Mouse (Mus musculus) Patski (cell line): ENCODE measurements around the gene Slc35b2. TPM values are rescaled to one million over a fixed set of nuclear protein-coding genes. Genes with fewer than 3 reads are reported as not detected.

Experiments
- ATAC-seq: fragments of 100-300 bp; one replicate; pipeline ENCODE4 v1.8.0; 2021
- CTCF ChIA-PET: fragments of 350-600 bp; sonication (Branson Sonifier 250); formaldehyde crosslinking; loops from one replicate; lab custom pipeline; 2022; ENCODE audit warnings: inconsistent platforms; lab: Charles Lee
- POLR2A ChIA-PET: fragments of 350-600 bp; sonication (Branson Sonifier 250); formaldehyde crosslinking; loops from one replicate; lab custom pipeline; 2022; ENCODE audit warnings: antibody characterized with exemption, inconsistent platforms; lab: Charles Lee
- DNase-seq: peaks from one replicate; pipeline ENCODE4 v3.0.0-alpha.2; 2011; ENCODE audit warnings: low read depth, low spot score
- H3K27me3 ChIP-seq: fragments of 371-371 bp; one replicate; pipeline ENCODE4 v1.5.1; 2021
- CTCF ChIP-seq: fragments of 100-300 bp; IDR thresholded peaks from one replicate; pipeline ENCODE4 v1.5.1; 2021
- in situ Hi-C: fragments of 300-500 bp; cut with MboI; formaldehyde crosslinking; loops from 3 replicates; pipeline ENCODE4 v1.11.1; 2018; ENCODE audit warnings: low pct_unique_long_range_greater_than_20kb, mixed read lengths
- polyA plus RNA-seq: library from polyadenylated mRNA; unstranded; gene quantifications from one replicate; pipeline ENCODE4 v1.2.3, GENCODE M21; 2021

Slc35b2 gene
- polyA plus RNA-seq, 1 experiment from 2014 or later: 98.0 TPM

DNA sequence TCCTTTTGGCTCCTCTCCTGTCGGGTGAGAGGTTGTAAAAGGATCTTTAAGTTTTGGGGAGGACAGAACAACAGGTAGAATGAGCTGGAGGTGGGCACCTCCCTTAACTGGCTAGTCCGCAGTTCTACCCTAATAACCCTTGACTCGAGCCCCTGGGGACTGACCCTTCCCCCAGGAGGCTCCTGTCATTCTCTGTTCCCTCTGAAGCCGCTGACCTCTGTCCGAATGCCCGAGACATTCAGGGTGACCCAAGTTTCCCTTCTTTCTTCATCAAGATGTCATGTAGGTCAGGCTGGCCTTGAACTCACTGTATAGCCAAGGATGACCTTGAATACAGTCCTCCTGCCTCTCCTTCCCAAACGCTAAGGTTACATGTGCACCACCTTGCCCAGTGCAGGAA lies 24.7 kb downstream of the Slc35b2 start:
- H3K27me3 ChIP-seq: no peaks in the 10 kb centered on the region
- ATAC-seq: no peak
- TF ChIP-seq CTCF: no peak
- no peak for DNase-seq
- in situ Hi-C loops: loop anchor here (5.0 kb wide), 2 partner anchors 39 to 134 kb away; no protein-coding TSS in a partner anchor
- ChIA-PET POLR2A (no interaction called here), CTCF (interaction anchor here (1.0 kb wide), 1 partner anchor 23 kb away, joined by 4 read pairs; no protein-coding TSS in a partner anchor)

DNA sequence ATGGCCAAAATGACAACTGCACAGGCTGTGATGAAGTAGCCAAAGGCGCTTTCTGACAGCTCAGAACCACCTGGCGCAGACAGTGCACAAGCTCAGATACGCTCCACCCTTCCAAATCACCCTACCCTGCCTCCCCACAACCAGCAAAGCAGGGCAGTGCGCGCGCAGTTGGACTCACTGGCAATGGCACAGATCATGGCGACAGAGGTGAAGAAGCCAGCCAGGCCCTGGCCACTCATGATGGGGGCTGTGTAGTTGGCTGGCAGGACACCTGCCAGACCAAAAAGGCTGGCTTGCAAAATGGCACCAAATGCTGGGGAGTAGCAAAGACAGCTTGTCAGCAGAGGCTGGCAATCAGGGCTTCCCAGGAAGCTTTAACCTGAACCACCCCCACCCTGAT lies 25.6 kb downstream of the Slc35b2 start:
- in situ Hi-C loops: loop anchor here (5.0 kb wide), 2 partner anchors 38 to 133 kb away; no protein-coding TSS in a partner anchor
- ChIA-PET POLR2A (no interaction called here), CTCF (interaction anchor here (1.0 kb wide), 1 partner anchor 22 kb away, joined by 4 read pairs; no protein-coding TSS in a partner anchor)
- no peaks in the 10 kb centered on the region for H3K27me3 ChIP-seq
- ATAC-seq (no peak), DNase-seq (no peak)
- TF ChIP-seq CTCF: no peak

DNA sequence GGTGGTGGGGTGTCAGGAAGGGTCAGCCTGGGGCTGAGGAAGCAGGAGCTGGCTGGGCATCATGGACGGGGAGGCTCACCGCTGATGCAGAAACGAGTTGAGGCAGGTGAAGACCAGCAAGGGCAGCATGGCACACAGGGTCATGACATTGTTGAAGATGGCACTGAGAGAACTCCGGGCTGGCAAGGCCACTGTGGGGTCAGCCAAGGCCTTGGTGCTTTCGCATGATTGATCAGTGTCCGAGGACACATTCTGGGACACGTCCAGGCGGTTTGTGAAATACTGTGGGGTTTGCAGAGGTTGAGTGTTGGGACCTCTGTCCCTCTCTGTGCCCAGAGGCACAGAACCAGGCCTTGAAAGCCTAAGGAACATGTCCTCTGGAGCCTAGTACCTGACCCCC lies 26.2 kb downstream of the Slc35b2 start:
- no peak for TF ChIP-seq CTCF
- DNase-seq (no peak), ATAC-seq (no peak)
- in situ Hi-C loops: loop anchor here (5.0 kb wide), 2 partner anchors 37 to 132 kb away; no protein-coding TSS in a partner anchor
- ChIA-PET POLR2A (no interaction called here), CTCF (no interaction called here)
- H3K27me3 ChIP-seq: no peaks in the 10 kb centered on the region

DNA sequence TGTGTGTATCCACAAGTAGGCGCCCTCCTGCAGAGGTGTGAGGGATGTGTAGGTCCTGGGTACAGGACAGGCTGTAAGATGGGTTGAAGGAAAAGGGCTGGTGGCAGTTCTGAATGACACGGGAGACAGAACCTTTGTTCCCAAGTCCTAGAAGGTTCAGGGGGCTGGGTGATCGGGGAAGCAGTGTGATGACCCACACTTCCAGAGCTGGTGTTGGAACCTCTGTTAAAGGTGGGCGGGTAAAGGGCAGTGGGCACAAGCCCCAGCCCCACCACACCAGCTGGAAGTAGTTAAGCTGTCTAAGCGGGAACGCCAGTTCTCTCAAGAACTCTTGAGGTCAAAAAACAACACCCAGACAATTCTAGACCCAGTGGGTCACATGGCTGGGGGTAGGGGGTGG lies 26.7 kb downstream of the Slc35b2 start:
- in situ Hi-C loops: no loop called here
- ChIA-PET CTCF (interaction anchor here (0.7 to 1.4 kb wide), 3 partner anchors 9 to 65 kb away, joined by 3 to 4 read pairs (median 3); no protein-coding TSS in a partner anchor), POLR2A (no interaction called here)
- DNase-seq (no peak), ATAC-seq (no peak)
- no peak for TF ChIP-seq CTCF
- H3K27me3 ChIP-seq: no peaks in the 10 kb centered on the region

DNA sequence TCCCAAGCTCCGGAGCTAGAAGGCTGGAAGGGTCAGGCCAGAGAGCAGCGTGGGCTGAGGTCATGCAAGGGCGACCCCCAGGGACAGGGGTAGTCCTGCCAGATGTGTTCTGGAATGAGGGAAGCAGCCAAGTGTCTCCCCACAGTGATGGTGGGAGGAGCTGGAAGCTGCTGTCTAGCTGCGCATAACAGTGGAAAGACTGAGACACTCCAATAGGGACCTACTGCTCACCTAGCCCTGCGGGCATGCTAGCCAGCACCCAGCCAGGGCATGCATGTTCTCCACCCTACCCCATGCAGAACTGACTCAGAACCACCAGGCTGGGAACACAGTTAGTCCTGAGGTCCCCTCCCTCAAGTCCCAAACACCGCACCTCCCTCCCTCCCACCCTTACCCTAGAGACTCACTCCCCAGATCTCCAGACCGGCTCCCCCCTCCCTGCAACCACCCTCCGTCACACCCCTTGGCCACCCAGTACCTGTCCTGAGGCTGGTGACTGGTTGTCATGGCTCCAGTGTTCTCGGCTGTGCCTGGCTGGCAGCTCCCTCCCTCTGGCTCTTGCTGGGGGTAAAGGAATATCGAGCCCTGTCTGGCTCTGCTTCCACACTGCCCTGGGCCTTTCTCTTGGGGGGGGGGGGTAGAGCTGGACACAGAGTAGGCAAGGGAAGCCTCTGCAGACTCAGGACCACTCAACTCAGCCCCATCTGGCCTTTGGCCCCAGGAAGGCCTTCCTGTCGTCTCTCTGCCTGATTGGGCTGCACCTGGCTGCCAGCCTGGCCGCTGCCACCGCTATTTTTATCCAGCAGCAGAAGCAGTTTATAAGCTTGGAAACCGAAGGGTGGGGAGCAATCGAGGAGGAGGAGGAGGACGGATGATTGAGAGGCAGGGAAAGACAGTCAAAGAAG lies 28.3 kb downstream of the Slc35b2 start:
- ChIA-PET CTCF (interaction anchor here (0.8 to 1.4 kb wide), 3 partner anchors 18 to 63 kb away, joined by 3 to 4 read pairs (median 3); no protein-coding TSS in a partner anchor), POLR2A (interaction anchor here (0.5 kb wide), 1 partner anchor 17 kb away, joined by 4 read pairs; no protein-coding TSS in a partner anchor)
- no peak for TF ChIP-seq CTCF
- H3K27me3 ChIP-seq: no peaks in the 10 kb centered on the region
- ATAC-seq (no peak), DNase-seq (no peak)
- in situ Hi-C loops: no loop called here

DNA sequence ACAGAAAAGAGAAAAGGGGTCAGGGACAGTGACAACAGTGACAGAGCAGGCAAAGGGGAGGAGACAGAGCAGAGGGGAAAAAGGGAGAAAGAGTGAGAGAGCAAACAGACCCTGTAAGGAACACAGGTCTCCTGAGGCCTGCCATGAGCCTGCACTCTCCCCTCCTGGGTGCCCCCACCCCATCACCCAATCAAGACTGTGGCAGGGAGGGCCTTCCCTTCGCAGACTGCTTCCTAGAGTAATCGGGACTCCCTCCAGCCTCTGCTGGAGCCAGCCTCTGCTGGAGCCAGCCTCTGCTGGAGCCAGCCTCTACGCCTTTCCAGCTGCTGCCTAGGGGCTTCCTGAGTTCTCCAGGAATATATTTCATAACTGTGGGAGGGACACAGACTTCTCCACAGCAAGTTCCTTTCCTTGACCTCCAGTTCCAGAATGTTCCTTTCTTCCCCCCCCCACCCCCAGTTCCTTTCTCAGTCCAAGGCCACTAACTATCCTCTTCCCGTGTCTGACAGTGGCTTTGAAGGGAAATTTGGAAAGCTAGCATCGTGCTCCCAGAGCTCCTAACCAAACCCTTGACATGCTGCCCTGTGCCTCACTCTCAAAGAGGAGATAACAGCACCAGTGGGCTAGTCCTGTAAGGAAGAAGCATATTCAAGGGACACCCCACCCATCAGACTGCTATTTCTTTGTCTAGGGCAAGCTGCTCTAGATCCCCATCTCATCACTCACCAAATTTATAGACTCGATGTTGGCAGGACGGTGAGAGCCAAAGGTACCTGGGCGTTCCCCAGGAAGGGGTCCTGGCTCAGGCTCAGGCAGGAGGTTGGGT lies 29.1 kb downstream of the Slc35b2 start:
- POLR2A ChIA-PET: interaction anchor here (0.7 to 1.3 kb wide), 2 partner anchors 8 to 33 kb away, joined by 3 to 4 read pairs; no protein-coding TSS in a partner anchor
- no peak for ATAC-seq
- CTCF ChIA-PET: interaction anchor here (0.6 to 2.9 kb wide), 4 partner anchors 8 to 34 kb away, joined by 3 to 14 read pairs (median 3); no protein-coding TSS in a partner anchor
- TF ChIP-seq CTCF: no peak
- no peaks in the 10 kb centered on the region for H3K27me3 ChIP-seq
- DNase-seq: no peak
- in situ Hi-C loops: no loop called here

DNA sequence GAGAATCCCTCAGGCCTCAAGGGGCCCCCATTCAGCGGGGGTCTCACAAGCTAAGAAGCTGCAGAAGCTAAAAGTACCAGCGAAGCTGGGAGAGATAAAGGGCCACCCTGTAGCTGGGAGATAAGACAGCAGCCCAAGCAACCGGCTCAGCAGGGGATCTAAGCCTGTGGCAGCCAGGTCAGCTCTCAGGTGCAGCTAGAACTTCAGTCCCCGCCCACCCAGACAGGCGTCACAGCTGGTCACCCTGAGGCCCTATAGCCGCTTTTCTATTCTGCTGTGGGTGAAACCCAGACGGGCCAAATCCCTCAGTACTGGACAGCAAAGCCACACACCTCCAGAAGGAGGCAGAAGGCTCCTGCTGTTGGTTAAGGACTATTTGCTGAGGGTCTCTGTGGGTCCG lies 29.8 kb downstream of the Slc35b2 start:
- in situ Hi-C loops: no loop called here
- no peak for TF ChIP-seq CTCF
- ATAC-seq (no peak), DNase-seq (no peak)
- H3K27me3 ChIP-seq: no peaks in the 10 kb centered on the region
- CTCF ChIA-PET: interaction anchor here (1.4 to 2.9 kb wide), 3 partner anchors 8 to 49 kb away, joined by 3 to 14 read pairs (median 7); no protein-coding TSS in a partner anchor
- POLR2A ChIA-PET: interaction anchor here (0.7 to 1.3 kb wide), 2 partner anchors 8 to 32 kb away, joined by 3 to 4 read pairs; no protein-coding TSS in a partner anchor

DNA sequence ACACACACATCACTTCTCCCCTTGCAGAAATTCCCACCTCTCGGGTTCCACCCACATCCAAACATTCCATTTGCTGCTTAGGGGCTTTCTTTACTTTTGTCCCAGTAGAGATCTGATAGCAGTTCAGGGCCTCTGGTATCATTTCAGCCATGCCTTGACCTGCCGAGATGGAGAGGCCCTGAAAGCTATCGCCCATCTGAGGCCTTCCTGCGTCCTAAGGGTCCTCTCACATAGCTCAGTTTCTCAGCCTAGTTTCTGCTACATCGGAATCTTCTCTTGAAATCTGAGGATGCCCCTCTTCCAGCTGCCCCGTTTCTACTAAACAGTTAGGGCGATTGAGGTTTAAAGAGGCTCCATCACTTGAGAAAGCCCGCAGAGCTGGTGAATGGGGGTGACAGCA lies 30.5 kb downstream of the Slc35b2 start:
- in situ Hi-C loops: no loop called here
- no peak for ATAC-seq
- ChIA-PET POLR2A (interaction anchor here (1.2 kb wide), 1 partner anchor 8 kb away, joined by 3 read pairs; no protein-coding TSS in a partner anchor), CTCF (interaction anchor here (1.2 to 2.9 kb wide), 4 partner anchors 9 to 48 kb away, joined by 3 to 14 read pairs (median 5); no protein-coding TSS in a partner anchor)
- no peaks in the 10 kb centered on the region for H3K27me3 ChIP-seq
- no peak for DNase-seq
- TF ChIP-seq CTCF: no peak

DNA sequence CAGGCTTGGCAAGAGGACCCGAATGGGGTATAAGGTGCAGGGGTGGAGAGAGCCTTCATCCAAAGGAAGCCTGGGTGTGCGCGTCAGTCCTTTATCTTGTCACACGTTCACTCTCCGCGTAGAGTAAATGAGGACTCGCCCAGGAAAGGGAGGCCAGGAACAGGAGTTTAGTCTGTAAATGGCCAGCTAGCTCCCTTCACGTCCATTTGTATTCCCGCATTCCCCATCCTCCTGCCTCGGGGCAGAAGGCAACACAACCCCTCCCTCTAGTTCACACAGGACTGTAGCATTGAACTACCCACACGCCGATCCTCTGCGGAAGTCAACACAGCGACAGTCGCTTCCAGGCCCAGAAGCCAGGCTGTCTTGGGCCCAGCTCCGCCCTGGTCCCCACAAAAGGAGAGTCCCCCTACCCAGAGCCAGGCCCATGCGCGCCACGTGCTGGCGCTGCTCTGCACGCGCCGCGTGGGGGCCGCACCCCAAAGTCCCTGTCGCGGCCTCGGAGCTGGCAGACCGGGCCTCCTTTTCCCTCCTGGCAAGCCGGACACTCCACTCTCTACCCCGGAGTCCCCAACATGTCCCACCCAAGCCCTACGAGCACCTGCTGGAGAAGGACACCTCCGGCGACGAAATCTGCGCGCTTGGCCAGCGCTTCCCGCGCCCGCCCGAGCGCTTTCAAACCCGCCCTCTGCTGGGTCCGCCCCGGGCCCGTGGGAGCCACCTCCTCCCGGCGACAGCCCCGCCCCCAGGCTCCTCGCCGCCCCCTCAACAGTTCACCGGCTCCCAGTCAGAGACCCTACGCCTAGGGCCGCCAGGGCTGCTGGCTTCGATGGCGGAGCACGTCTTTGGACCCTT lies 31.4 kb downstream of the Slc35b2 start:
- ChIA-PET CTCF (interaction anchor here (1.2 to 2.9 kb wide), 4 partner anchors 10 to 47 kb away, joined by 3 to 14 read pairs (median 5); no protein-coding TSS in a partner anchor), POLR2A (interaction anchor here (1.2 kb wide), 1 partner anchor 9 kb away, joined by 3 read pairs; no protein-coding TSS in a partner anchor)
- in situ Hi-C loops: no loop called here
- ATAC-seq (peak; percentile 27), DNase-seq (no peak)
- H3K27me3 ChIP-seq: no peaks in the 10 kb centered on the region
- no peak for TF ChIP-seq CTCF
